Mouse (Mus musculus) kidney, postnatal 10 days (tissue): ENCODE results near the gene Cadm2.
A peak's percentile ranks its signal among the peaks of the same experiment; 100 is the strongest.

Source experiments
- DNase-seq: peaks from one replicate; pipeline ENCODE4 v3.0.0; 2021; ENCODE audit warnings: mixed read lengths

Cadm2 gene

GRCm38 (mm10) chr16:67620826-67621505 lies at the start of gene Cadm2:
Cadm2 (minus strand) TSS chr16:67620908.
- DNase-seq: peak; percentile 92

GRCm38 (mm10) chr16:67646930-67647329 lies 26.2 kb upstream of the Cadm2 start:
- no peak for DNase-seq

- no peak for DNase-seq
Measured at GRCm38 (mm10) chr16:67643651-67644050, 22.9 kb upstream of the Cadm2 start.

GRCm38 (mm10) chr16:67619906-67620781 lies 564 bp downstream of the Cadm2 start:
- DNase-seq: peak; percentile 46

GRCm38 (mm10) chr16:67619416-67619815 lies 1.3 kb downstream of the Cadm2 start:
- DNase-seq: no peak

GRCm38 (mm10) chr16:67618817-67619216 lies 1.9 kb downstream of the Cadm2 start:
- no peak for DNase-seq

- DNase-seq: no peak
Measured at GRCm38 (mm10) chr16:67617811-67618210, 2.9 kb downstream of the Cadm2 start.

- DNase-seq: no peak
Measured at GRCm38 (mm10) chr16:67617256-67617655, 3.5 kb downstream of the Cadm2 start.

GRCm38 (mm10) chr16:67613876-67614275 lies 6.8 kb downstream of the Cadm2 start:
- no peak for DNase-seq

GRCm38 (mm10) chr16:67610904-67611681 lies 9.6 kb downstream of the Cadm2 start:
- DNase-seq: no peak

- DNase-seq: no peak
Measured at GRCm38 (mm10) chr16:67609116-67609515, 11.6 kb downstream of the Cadm2 start.

GRCm38 (mm10) chr16:67608499-67608898 lies 12.2 kb downstream of the Cadm2 start:
- DNase-seq: no peak

- DNase-seq: no peak
Measured at GRCm38 (mm10) chr16:67605661-67606060, 15.0 kb downstream of the Cadm2 start.

- DNase-seq: no peak
Measured at GRCm38 (mm10) chr16:67599981-67600380, 20.7 kb downstream of the Cadm2 start.

- DNase-seq: no peak
Measured at GRCm38 (mm10) chr16:67598841-67599240, 21.9 kb downstream of the Cadm2 start.

GRCm38 (mm10) chr16:67591015-67591414 lies 29.7 kb downstream of the Cadm2 start:
- no peak for DNase-seq

- DNase-seq: no peak
Measured at GRCm38 (mm10) chr16:67578842-67579517, 41.7 kb downstream of the Cadm2 start.

- no peak for DNase-seq
Measured at GRCm38 (mm10) chr16:67575557-67575956, 45.2 kb downstream of the Cadm2 start.

GRCm38 (mm10) chr16:67526992-67527391 lies 93.7 kb downstream of the Cadm2 start:
- DNase-seq: no peak

- DNase-seq: no peak
Measured at GRCm38 (mm10) chr16:67524878-67525277, 95.8 kb downstream of the Cadm2 start.

GRCm38 (mm10) chr16:67518311-67518710 lies 102.4 kb downstream of the Cadm2 start:
- no peak for DNase-seq

GRCm38 (mm10) chr16:67515549-67515948 lies 105.2 kb downstream of the Cadm2 start:
- DNase-seq: no peak

GRCm38 (mm10) chr16:67509079-67509478 lies 111.6 kb downstream of the Cadm2 start:
- no peak for DNase-seq
